Mouse (Mus musculus) bone marrow, adult 2 months (tissue): ENCODE measurements around the gene Thbs1. TPM values are rescaled to one million over a fixed set of nuclear protein-coding genes. Genes with fewer than 3 reads are reported as not detected.
"Not testable (repeated sequence)": the region's sequence is repeated elsewhere in the genome, so short reads cannot be mapped to it uniquely, and the experiment has no call there.

Experiments
- H3K27ac ChIP-seq: fragments of 200-500 bp; 2 replicates; pipeline ENCODE4 v1.5.1; 2012; ENCODE audit warnings: low read depth, mild to moderate bottlenecking, control low read depth, inconsistent platforms, low read length; ENCODE audit not compliant: control insufficient read depth, poor library complexity, insufficient read depth
- H3K4me1 ChIP-seq: fragments of 200-500 bp; 2 replicates; pipeline ENCODE4 v1.6.1; 2011; ENCODE audit warnings: low read length; ENCODE audit not compliant: control insufficient read depth, insufficient read depth
- H3K4me3 ChIP-seq: fragments of 200-500 bp; replicated peaks from 2 replicates; pipeline ENCODE3; 2011; ENCODE audit warnings: mild to moderate bottlenecking, low read depth, low read length, control low read depth; ENCODE audit not compliant: control insufficient read depth
- CTCF ChIP-seq: fragments of 200-500 bp; IDR thresholded peaks from 2 replicates; pipeline ENCODE4 v1.5.1; 2011; ENCODE audit warnings: low read length, control low read depth; ENCODE audit not compliant: control insufficient read depth, insufficient read depth
- POLR2A ChIP-seq: fragments of 200-500 bp; IDR thresholded peaks from 2 replicates; pipeline ENCODE4 v1.6.1; 2011; ENCODE audit warnings: low read depth, mild to moderate bottlenecking, control low read depth, low read length, borderline replicate concordance; ENCODE audit not compliant: control insufficient read depth
- WGBS: fragments of 180-500 bp; shearing (Covaris S2); methylation state at CpG from one replicate; pipeline ENCODE4 v1.1.7; 2018; 5-methylcytosine and 5-hydroxymethylcytosine counted together
- polyA plus RNA-seq: library from polyadenylated mRNA; stranded (reverse); fragments of >200 nt; gene quantifications from 2 replicates; pipeline ENCODE4 v1.2.4, GENCODE M21; 2011; ENCODE audit warnings: low replicate concordance; ENCODE audit not compliant: missing spikeins, insufficient read depth, insufficient read length

Gene Thbs1
- polyA plus RNA-seq, 1 experiment = 66.1 TPM

DNA sequence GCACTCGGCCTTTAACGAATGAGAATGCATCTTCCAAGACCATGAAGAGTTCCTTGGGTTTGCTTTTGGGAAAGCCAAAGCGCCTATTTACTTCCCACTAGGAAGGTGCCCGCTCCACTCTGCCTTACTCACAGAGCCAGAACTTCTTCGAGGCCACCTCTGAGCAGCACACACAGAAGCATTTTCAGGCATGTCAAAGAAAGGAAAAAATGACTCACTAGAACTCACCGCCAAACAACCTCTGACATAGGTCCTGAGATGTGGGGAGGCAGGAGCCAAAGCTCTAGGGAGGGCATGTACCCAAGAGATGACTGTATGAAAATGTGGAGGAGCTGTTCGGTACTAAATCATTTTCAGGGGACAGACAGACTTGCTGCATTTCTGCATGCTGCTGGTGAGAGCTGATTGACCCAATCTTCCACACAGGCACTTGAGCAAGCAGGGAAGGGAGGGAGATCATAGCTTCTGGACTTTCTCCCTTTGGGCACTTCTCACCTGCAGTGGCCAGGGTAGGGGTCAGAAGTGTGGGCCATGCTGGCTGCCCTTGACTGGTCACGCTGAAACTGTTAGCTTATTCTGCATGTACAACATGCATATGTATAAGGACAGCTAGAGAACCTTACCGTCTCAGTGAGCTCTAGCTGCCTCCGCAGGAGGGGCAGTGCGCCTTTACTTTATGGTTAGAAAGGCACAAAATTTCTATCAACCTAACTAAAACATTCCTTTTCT lies 13.7 kb downstream of the Thbs1 start:
- Histone ChIP-seq H3K4me3 (no peak overlapping the region), H3K4me1 (no peaks in the 10 kb centered on the region), H3K27ac (no peak overlapping the region)
- WGBS = 79% methylated on average over 11 of the region's 11 CpGs
- TF ChIP-seq POLR2A (no peak), CTCF (no peak)

DNA sequence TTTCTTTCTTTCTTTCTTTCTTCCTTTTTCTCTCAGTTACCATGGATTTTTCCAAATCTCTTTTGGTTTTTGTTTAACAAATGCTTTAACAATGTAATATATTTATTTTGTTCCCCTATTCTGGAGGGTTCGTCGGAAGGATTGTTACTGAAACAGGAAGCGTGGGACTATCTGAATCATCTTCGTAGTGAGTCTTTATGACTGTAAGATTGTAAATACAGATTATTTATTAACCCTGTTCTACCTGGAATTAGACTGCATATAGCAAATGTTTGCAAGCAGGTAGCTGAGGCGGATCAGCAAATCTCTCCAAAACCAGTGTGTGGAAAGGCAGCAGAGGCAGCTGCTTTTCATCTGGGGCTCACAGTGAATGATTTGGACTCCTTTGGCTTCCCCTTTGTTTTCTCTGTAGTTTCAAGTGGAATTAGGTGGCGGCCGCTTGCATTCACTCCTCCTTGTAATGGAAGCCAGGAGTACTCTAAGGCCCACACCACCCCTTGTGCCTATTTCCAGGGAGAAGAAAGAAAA lies 14.3 kb downstream of the Thbs1 start:
- H3K4me1 ChIP-seq = no peaks in the 10 kb centered on the region
- TF ChIP-seq CTCF = no peak
- TF ChIP-seq POLR2A = no peak
- H3K4me3 ChIP-seq = no peak overlapping the region
- 51% methylated on average over 7 of the region's 7 CpGs for WGBS
- no peak overlapping the region for H3K27ac ChIP-seq

DNA sequence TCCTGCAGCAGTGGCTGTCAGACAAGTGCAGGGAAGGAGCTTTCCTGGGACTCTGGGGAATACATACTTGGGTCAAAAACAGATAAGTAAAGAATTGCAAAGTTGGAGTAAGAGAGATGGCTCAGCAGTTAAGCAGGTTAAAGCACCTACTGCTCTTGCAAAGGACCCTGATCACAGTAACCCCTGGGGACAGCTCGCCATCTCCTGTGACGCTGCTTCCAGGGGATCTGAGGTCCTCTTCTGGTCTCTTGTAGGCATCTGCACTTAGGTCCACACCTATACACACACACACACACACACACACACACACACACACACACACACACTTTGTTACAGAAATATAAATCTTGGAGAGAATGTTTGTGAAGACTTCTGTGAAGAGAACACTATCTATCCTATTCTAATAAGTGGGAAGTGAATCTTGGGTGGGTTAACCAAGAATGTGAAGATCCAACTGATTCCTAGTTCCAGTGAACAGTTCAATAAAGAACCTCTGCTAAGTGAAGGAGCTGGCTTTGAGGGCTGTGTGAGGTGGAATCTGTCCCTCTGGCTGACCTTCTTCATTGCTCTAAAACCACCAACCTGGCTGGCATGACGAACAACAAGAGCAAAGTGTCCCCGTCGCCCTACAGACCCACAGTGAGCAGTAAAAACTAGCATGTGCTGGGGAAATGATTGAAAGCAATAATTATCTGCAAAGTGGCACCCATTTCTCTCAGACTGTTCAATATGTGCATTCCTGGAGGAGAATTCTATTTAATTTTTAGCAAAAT lies 16.0 kb downstream of the Thbs1 start:
- 81% methylated on average over 5 of the region's 5 CpGs for WGBS
- TF ChIP-seq CTCF (no peak), POLR2A (no peak)
- Histone ChIP-seq H3K4me3 (no peak overlapping the region), H3K4me1 (no peaks in the 10 kb centered on the region), H3K27ac (no peak overlapping the region)

DNA sequence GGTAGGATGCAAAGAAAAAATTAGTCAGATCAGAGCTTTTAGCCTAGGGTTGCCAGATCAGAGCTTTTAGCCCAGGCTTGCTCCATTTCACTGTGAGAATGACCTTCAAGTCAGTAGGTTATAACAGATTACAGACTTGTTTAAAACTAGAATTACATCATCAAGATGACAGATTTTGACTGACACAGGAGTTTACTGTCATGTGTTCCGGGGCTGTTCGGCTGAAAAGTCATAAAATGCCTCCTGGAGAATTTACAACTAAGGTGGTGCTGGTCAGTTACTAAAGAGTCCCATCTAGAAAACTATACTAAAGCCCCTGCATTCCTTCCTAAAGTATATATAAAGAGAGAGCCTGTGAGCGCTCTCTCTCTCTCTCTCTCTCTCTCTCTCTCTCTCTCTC lies 16.6 kb downstream of the Thbs1 start:
- no peak for TF ChIP-seq POLR2A
- TF ChIP-seq CTCF = no peak
- 68% methylated on average over 3 of the region's 3 CpGs for WGBS
- H3K4me1 ChIP-seq = no peaks in the 10 kb centered on the region
- H3K27ac ChIP-seq = no peak overlapping the region
- no peak overlapping the region for H3K4me3 ChIP-seq

DNA sequence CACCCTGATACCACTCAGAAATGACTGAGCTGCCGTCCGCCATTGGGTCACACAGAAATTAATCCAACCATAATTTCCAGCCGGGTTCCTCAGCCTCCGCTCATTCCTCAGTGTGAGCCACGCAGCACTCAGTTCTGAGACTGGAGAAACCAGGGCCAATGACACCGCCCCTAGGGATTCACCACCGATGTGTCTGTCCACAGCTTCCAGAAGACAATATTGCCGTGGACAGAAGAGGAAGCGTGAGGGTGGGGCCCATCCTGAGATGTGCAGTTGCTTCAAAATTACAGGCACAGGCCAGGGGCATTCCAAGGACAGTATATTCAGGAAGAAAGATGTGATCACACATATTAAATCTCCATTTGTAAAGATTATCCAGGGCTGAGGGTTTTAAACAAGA lies 25.4 kb downstream of the Thbs1 start:
- TF ChIP-seq POLR2A = no peak
- TF ChIP-seq CTCF = no peak
- H3K4me1 ChIP-seq = no peaks in the 10 kb centered on the region
- WGBS = 78% methylated on average over 9 of the region's 9 CpGs
- H3K4me3 ChIP-seq = no peak overlapping the region
- H3K27ac ChIP-seq = no peak overlapping the region

DNA sequence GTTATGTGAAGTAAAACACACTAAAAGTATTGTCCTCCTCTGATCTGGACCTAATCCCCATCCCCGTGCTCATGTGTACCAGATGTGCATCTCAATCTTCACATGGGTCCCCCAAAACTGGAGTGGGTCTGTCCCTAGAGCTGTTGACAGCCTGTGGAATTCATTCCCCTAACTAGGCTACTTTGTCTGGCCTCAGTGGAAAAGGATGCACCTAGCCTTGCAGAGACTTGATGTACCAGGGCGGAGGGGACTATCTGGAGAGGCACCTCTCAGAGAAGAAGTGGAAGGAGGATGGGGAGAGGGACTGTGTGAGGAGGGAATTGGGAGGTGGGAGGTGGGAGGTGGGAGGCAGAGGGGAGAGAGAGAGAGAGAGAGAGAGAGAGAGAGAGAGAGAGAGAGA lies 26.1 kb downstream of the Thbs1 start:
- TF ChIP-seq POLR2A = no peak
- no peak for TF ChIP-seq CTCF
- WGBS = 70% methylated on average over 2 of the region's 2 CpGs
- Histone ChIP-seq H3K4me3 (no peak overlapping the region), H3K4me1 (no peaks in the 10 kb centered on the region), H3K27ac (no peak overlapping the region)

DNA sequence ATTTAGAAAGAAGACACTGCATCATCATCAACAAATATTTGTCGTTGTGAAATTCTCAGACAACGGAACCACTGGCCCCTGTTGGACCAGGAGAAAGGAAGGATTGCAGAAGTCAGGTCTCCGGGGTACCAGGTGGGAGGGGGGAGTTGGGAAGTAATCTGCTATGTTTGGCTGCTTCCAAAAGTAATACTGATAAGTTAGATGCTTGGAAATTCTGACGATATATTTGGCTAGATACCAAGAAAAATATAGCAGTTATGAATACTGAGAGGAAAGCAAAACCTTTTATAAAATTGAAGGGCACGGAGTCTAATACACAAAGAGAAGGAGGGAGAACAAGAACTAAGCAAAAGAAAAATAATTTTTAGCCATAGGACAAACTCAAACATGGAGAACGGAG lies 27.6 kb downstream of the Thbs1 start:
- Histone ChIP-seq H3K4me1 (no peaks in the 10 kb centered on the region), H3K27ac (no peak overlapping the region), H3K4me3 (no peak overlapping the region)
- WGBS = 69% methylated on average over 6 of the region's 6 CpGs
- TF ChIP-seq POLR2A = no peak
- TF ChIP-seq CTCF = no peak

DNA sequence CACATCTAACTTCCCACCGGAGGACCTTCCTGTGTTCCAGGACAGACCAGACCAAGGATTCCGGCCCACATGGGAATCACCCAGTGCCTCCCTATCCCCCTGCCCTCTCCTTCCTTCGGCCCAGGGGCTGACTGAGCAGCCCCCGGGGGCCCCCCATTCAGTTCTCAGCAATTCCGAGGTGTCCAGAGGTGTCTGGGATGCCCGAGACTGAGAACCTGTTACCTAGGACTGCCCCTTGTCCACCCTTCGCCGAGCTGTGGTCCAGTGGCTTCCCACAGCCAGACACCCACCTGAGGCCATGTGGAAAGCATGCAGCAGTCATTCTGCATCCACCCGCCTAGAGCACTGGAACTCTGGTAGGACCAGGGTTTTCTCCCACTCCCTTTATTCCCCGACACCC lies 30.0 kb downstream of the Thbs1 start:
- TF ChIP-seq POLR2A (no peak), CTCF (no peak)
- Histone ChIP-seq H3K27ac (no peak overlapping the region), H3K4me1 (no peaks in the 10 kb centered on the region), H3K4me3 (no peak overlapping the region)
- WGBS = 78% methylated on average over 10 of the region's 10 CpGs

DNA sequence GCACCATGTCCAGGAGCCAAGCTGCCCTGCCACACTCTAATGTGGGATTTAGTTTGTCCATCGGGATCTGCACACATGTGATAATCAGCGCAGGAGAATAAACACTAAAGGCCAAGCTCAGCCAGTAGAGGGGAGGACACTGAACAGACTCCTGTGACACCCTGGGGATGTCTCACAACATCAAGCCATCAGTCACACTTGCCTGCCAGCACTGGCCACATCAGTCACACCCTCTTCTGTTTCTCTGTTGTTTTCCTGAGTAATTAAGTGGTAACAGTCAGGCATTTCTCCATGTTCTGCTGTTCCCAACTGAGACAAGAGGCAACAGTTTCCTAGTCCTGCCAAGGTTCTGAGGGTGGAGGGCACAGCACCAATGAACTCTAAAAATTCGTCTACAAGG lies 36.1 kb downstream of the Thbs1 start:
- 62% methylated on average over 3 of the region's 3 CpGs for WGBS
- not testable (repeated sequence) for H3K4me1 ChIP-seq, H3K4me3 ChIP-seq, H3K27ac ChIP-seq
